Mouse (Mus musculus): Measurements from ENCODE around the gene Cog8. TPM values are rescaled to one million over a fixed set of nuclear protein-coding genes. Genes with fewer than 3 reads are reported as not detected.

Gene Cog8
- polyA plus RNA-seq, 1 experiment from 2014 or later, result 34.2 TPM

- Histone ChIP-seq H3K4me2 (ENCODE audit: low read length) (no peak overlapping the region), H3K27me3 (replicated peaks; ENCODE audit: control insufficient read depth, insufficient read depth, low read length) (no peaks in the 10 kb centered on the region), H3K9ac (ENCODE audit: low read length) (no peak overlapping the region), H3K4me1 (ENCODE audit: control insufficient read depth, insufficient read depth, low read length) (no peaks in the 10 kb centered on the region), H3K36me3 (ENCODE audit: control insufficient read depth, insufficient read depth, low read length) (peaks cover 63% of the 10 kb centered on the region), H3K27ac (ENCODE audit: low read depth, low read length) (no peak overlapping the region), H3K4me3 (ENCODE audit: low read depth, low read length) (no peak overlapping the region), H3K9me3 (replicated peaks; ENCODE audit: control insufficient read depth, low read length) (no peaks in the 10 kb centered on the region)
- WGBS, result 97% methylated on average over 17 of the region's 17 CpGs
- no peak for ATAC-seq
- no peak for DNase-seq (ENCODE audit: low spot score)
Observed at GRCm38 (mm10) chr8:107085358-107085757, 28.9 kb upstream of the Cog8 start.

- 94% methylated on average over 7 of the region's 7 CpGs for WGBS
- no peaks in the 10 kb centered on the region for H3K27me3 ChIP-seq (replicated peaks; ENCODE audit: control insufficient read depth, insufficient read depth, low read length)
- H3K4me2 ChIP-seq (ENCODE audit: low read length), result no peak overlapping the region
- ATAC-seq, result no peak
- DNase-seq (ENCODE audit: low spot score), result no peak
- H3K4me3 ChIP-seq (ENCODE audit: low read depth, low read length), result no peak overlapping the region
- H3K4me1 ChIP-seq (ENCODE audit: control insufficient read depth, insufficient read depth, low read length), result no peaks in the 10 kb centered on the region
- no peaks in the 10 kb centered on the region for H3K9me3 ChIP-seq (replicated peaks; ENCODE audit: control insufficient read depth, low read length)
- no peak overlapping the region for H3K27ac ChIP-seq (ENCODE audit: low read depth, low read length)
- no peak overlapping the region for H3K9ac ChIP-seq (ENCODE audit: low read length)
- H3K36me3 ChIP-seq (ENCODE audit: control insufficient read depth, insufficient read depth, low read length), result peaks cover 90% of the 10 kb centered on the region
Observed at GRCm38 (mm10) chr8:107076239-107076888, 19.9 kb upstream of the Cog8 start.

- H3K4me2 ChIP-seq (ENCODE audit: low read length), result no peak overlapping the region
- no peak overlapping the region for H3K4me3 ChIP-seq (ENCODE audit: low read depth, low read length)
- H3K4me1 ChIP-seq (ENCODE audit: control insufficient read depth, insufficient read depth, low read length), result no peaks in the 10 kb centered on the region
- no peak for DNase-seq (ENCODE audit: low spot score)
- no peaks in the 10 kb centered on the region for H3K9me3 ChIP-seq (replicated peaks; ENCODE audit: control insufficient read depth, low read length)
- no peak overlapping the region for H3K27ac ChIP-seq (ENCODE audit: low read depth, low read length)
- H3K36me3 ChIP-seq (ENCODE audit: control insufficient read depth, insufficient read depth, low read length), result peaks cover 87% of the 10 kb centered on the region
- H3K27me3 ChIP-seq (replicated peaks; ENCODE audit: control insufficient read depth, insufficient read depth, low read length), result no peaks in the 10 kb centered on the region
- no peak overlapping the region for H3K9ac ChIP-seq (ENCODE audit: low read length)
- ATAC-seq, result no peak
- WGBS, result 96% methylated on average over 1 of the region's 1 CpGs
Observed at GRCm38 (mm10) chr8:107074128-107074527, 17.6 kb upstream of the Cog8 start.

- no peaks in the 10 kb centered on the region for H3K9me3 ChIP-seq (replicated peaks; ENCODE audit: control insufficient read depth, low read length)
- no peak overlapping the region for H3K27ac ChIP-seq (ENCODE audit: low read depth, low read length)
- no peak for DNase-seq (ENCODE audit: low spot score)
- no peak for ATAC-seq
- H3K9ac ChIP-seq (ENCODE audit: low read length), result no peak overlapping the region
- H3K4me2 ChIP-seq (ENCODE audit: low read length), result no peak overlapping the region
- H3K36me3 ChIP-seq (ENCODE audit: control insufficient read depth, insufficient read depth, low read length), result peaks cover 87% of the 10 kb centered on the region
- WGBS, result 86% methylated on average over 4 of the region's 4 CpGs
- no peaks in the 10 kb centered on the region for H3K4me1 ChIP-seq (ENCODE audit: control insufficient read depth, insufficient read depth, low read length)
- no peaks in the 10 kb centered on the region for H3K27me3 ChIP-seq (replicated peaks; ENCODE audit: control insufficient read depth, insufficient read depth, low read length)
- H3K4me3 ChIP-seq (ENCODE audit: low read depth, low read length), result no peak overlapping the region
Observed at GRCm38 (mm10) chr8:107073706-107074105, 17.2 kb upstream of the Cog8 start.

- no peaks in the 10 kb centered on the region for H3K4me1 ChIP-seq (ENCODE audit: control insufficient read depth, insufficient read depth, low read length)
- H3K36me3 ChIP-seq (ENCODE audit: control insufficient read depth, insufficient read depth, low read length), result peaks cover 22% of the 10 kb centered on the region
- 68% methylated on average over 17 of the region's 17 CpGs for WGBS
- ATAC-seq (no peak), DNase-seq (ENCODE audit: low spot score) (no peak)
- H3K4me2 ChIP-seq (ENCODE audit: low read length), result no peak within 1 kb of the TSS
- H3K9me3 ChIP-seq (replicated peaks; ENCODE audit: control insufficient read depth, low read length), result no peaks in the 10 kb centered on the region
- H3K27me3 ChIP-seq (replicated peaks; ENCODE audit: control insufficient read depth, insufficient read depth, low read length), result no peaks in the 10 kb centered on the region
- H3K27ac ChIP-seq (ENCODE audit: low read depth, low read length), result no peak within 1 kb of the TSS
- H3K4me3 ChIP-seq (ENCODE audit: low read depth, low read length), result no peak within 1 kb of the TSS
- H3K9ac ChIP-seq (ENCODE audit: low read length), result no peak within 1 kb of the TSS
Observed at GRCm38 (mm10) chr8:107065511-107066496, 9.3 kb upstream of the Cog8 start, which contains the start of gene Tmed6. TSS of gene Tmed6 (minus strand) at chr8:107065644.

GRCm38 (mm10) chr8:107062613-107063012, 6.1 kb upstream of the Cog8 start:
- no peak for DNase-seq (ENCODE audit: low spot score)
- ATAC-seq, result no peak
- Histone ChIP-seq H3K27ac (ENCODE audit: low read depth, low read length) (no peak overlapping the region), H3K27me3 (replicated peaks; ENCODE audit: control insufficient read depth, insufficient read depth, low read length) (no peaks in the 10 kb centered on the region), H3K36me3 (ENCODE audit: control insufficient read depth, insufficient read depth, low read length) (peaks cover 18% of the 10 kb centered on the region), H3K4me2 (ENCODE audit: low read length) (no peak overlapping the region), H3K9me3 (replicated peaks; ENCODE audit: control insufficient read depth, low read length) (no peaks in the 10 kb centered on the region), H3K9ac (ENCODE audit: low read length) (no peak overlapping the region), H3K4me1 (ENCODE audit: control insufficient read depth, insufficient read depth, low read length) (peaks cover 2% of the 10 kb centered on the region), H3K4me3 (ENCODE audit: low read depth, low read length) (no peak overlapping the region)
- WGBS, result 78% methylated on average over 1 of the region's 1 CpGs

GRCm38 (mm10) chr8:107056973-107057369, 482 bp upstream of the Cog8 start:
- peak overlapping the region; percentile 75 for H3K9ac ChIP-seq (ENCODE audit: low read length)
- no peak overlapping the region for H3K27ac ChIP-seq (ENCODE audit: low read depth, low read length)
- WGBS, result 1% methylated on average over 33 of the region's 33 CpGs
- H3K4me1 ChIP-seq (ENCODE audit: control insufficient read depth, insufficient read depth, low read length), result peaks cover 8% of the 10 kb centered on the region
- peak overlapping the region; percentile 97 for H3K4me2 ChIP-seq (ENCODE audit: low read length)
- no peak; the same call in 1 of the 2 replicates for ATAC-seq
- no peak for DNase-seq (ENCODE audit: low spot score)
- H3K4me3 ChIP-seq (ENCODE audit: low read depth, low read length), result peak overlapping the region; percentile 98
- no peaks in the 10 kb centered on the region for H3K9me3 ChIP-seq (replicated peaks; ENCODE audit: control insufficient read depth, low read length)
- H3K27me3 ChIP-seq (replicated peaks; ENCODE audit: control insufficient read depth, insufficient read depth, low read length), result no peaks in the 10 kb centered on the region
- H3K36me3 ChIP-seq (ENCODE audit: control insufficient read depth, insufficient read depth, low read length), result peaks cover 41% of the 10 kb centered on the region

- Histone ChIP-seq H3K9ac (ENCODE audit: low read length) (no peak overlapping the region), H3K27me3 (replicated peaks; ENCODE audit: control insufficient read depth, insufficient read depth, low read length) (no peaks in the 10 kb centered on the region), H3K36me3 (ENCODE audit: control insufficient read depth, insufficient read depth, low read length) (peaks cover 55% of the 10 kb centered on the region), H3K4me2 (ENCODE audit: low read length) (no peak overlapping the region), H3K4me3 (ENCODE audit: low read depth, low read length) (no peak overlapping the region), H3K4me1 (ENCODE audit: control insufficient read depth, insufficient read depth, low read length) (peaks cover 6% of the 10 kb centered on the region), H3K27ac (ENCODE audit: low read depth, low read length) (no peak overlapping the region), H3K9me3 (replicated peaks; ENCODE audit: control insufficient read depth, low read length) (no peaks in the 10 kb centered on the region)
- DNase-seq (ENCODE audit: low spot score) (no peak), ATAC-seq (no peak)
- 98% methylated on average over 8 of the region's 8 CpGs for WGBS
Observed at GRCm38 (mm10) chr8:107052046-107052445, 4.4 kb downstream of the Cog8 start.

GRCm38 (mm10) chr8:107049480-107049879, 7.0 kb downstream of the Cog8 start:
- Histone ChIP-seq H3K4me3 (ENCODE audit: low read depth, low read length) (no peak overlapping the region), H3K27me3 (replicated peaks; ENCODE audit: control insufficient read depth, insufficient read depth, low read length) (no peaks in the 10 kb centered on the region), H3K4me2 (ENCODE audit: low read length) (peak overlapping the region; percentile 68), H3K4me1 (ENCODE audit: control insufficient read depth, insufficient read depth, low read length) (peaks cover 4% of the 10 kb centered on the region), H3K36me3 (ENCODE audit: control insufficient read depth, insufficient read depth, low read length) (peaks cover 81% of the 10 kb centered on the region), H3K9ac (ENCODE audit: low read length) (no peak overlapping the region), H3K9me3 (replicated peaks; ENCODE audit: control insufficient read depth, low read length) (no peaks in the 10 kb centered on the region), H3K27ac (ENCODE audit: low read depth, low read length) (no peak overlapping the region)
- 98% methylated on average over 4 of the region's 4 CpGs for WGBS
- DNase-seq (ENCODE audit: low spot score) (no peak), ATAC-seq (no peak)
